Mouse (Mus musculus) lung, embryonic 14.5 days (tissue): Measurements from ENCODE around the gene Impg1. TPM values are rescaled to one million over a fixed set of nuclear protein-coding genes. Genes with fewer than 3 reads are reported as not detected.

ENCODE experiments used
- ATAC-seq: fragments of 200-750 bp; cut with Nextera tagmentation; 2 replicates; pipeline ENCODE4 v1.8.0; 2017; ENCODE audit warnings: mild to moderate bottlenecking, moderate TSS enrichment, moderate library complexity; ENCODE audit not compliant: insufficient read depth
- DNase-seq: peaks from one replicate; pipeline ENCODE4 v3.0.0-alpha.2; 2015
- H3K27ac ChIP-seq: fragments of 300-500 bp; sonication (generic); 2 replicates; pipeline ENCODE4 v1.5.1; 2014; ENCODE audit warnings: low read depth, mild to moderate bottlenecking, moderate library complexity
- H3K27me3 ChIP-seq: fragments of 300-500 bp; sonication (generic); 2 replicates; pipeline ENCODE4 v1.6.1; 2014; ENCODE audit warnings: low read length, control low read depth; ENCODE audit not compliant: insufficient read depth
- H3K36me3 ChIP-seq: fragments of 300-500 bp; sonication (generic); 2 replicates; pipeline ENCODE4 v1.6.1; 2014; ENCODE audit warnings: control low read depth; ENCODE audit not compliant: insufficient read depth
- H3K4me1 ChIP-seq: fragments of 300-500 bp; sonication (generic); 2 replicates; pipeline ENCODE4 v1.6.1; 2014; ENCODE audit warnings: antibody characterized with exemption, control low read depth; ENCODE audit not compliant: insufficient read depth
- H3K4me2 ChIP-seq: fragments of 300-500 bp; sonication (generic); 2 replicates; pipeline ENCODE4 v1.6.1; 2014; ENCODE audit warnings: mild to moderate bottlenecking
- H3K4me3 ChIP-seq: fragments of 300-500 bp; sonication (generic); 2 replicates; pipeline ENCODE4 v1.5.1; 2014; ENCODE audit warnings: low read depth, low read length
- H3K9ac ChIP-seq: fragments of 300-500 bp; sonication (generic); 2 replicates; pipeline ENCODE4 v1.6.1; 2014
- H3K9me3 ChIP-seq: fragments of 300-500 bp; sonication (generic); 2 replicates; pipeline ENCODE4 v1.6.1; 2016; ENCODE audit warnings: low read depth, low read length, control low read depth
- CTCF ChIP-seq: IDR thresholded peaks from 2 replicates; pipeline ENCODE4 v1.5.1; 2016; ENCODE audit warnings: antibody characterized with exemption, low read depth
- WGBS: fragments of 180-500 bp; shearing (Covaris S2); extraction: QIAGEN DNeasy Blood & Tissue Kit; methylation state at CpG from one replicate; pipeline ENCODE4 v1.1.7; 2014; 5-methylcytosine and 5-hydroxymethylcytosine counted together
- polyA plus RNA-seq: library from polyadenylated mRNA; unstranded; fragments of >200 nt; fragmentation: Nextera tagmentation; extraction: Ambion mirVana; gene quantifications from 2 replicates; pipeline ENCODE4 v1.2.1, GENCODE M21; 2014

Gene Impg1
- polyA plus RNA-seq, 1 experiment from 2014 or later: 0.05 TPM

DNA sequence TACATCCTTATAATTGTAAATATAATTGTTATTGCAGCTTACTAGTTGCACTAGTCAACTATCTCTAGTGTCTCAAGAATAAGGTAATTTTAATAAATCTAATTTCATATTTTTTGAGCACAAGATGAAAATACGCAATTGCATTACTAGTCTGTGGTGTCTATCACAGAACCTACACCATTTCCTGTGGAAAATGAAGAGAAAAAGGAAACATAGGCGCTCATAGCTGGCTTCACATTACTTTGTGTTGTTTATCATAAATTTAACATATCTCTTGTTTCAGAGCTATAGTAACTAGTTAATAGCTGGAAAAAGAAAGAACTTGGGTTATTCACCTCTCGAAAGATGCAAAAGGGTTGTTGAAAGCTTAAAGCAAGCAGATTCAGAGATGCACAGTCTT lies 182.9 kb downstream of the Impg1 start:
- no peak overlapping the region for H3K27ac ChIP-seq
- H3K36me3 ChIP-seq: peaks cover 7% of the 10 kb centered on the region; the same call in 1 of the 2 replicates
- H3K4me1 ChIP-seq: peaks cover 2% of the 10 kb centered on the region; the same call in 1 of the 2 replicates
- no peak overlapping the region for H3K4me2 ChIP-seq
- WGBS: 86% methylated on average over 3 of the region's 3 CpGs
- no peak overlapping the region for H3K4me3 ChIP-seq
- no peaks in the 10 kb centered on the region for H3K27me3 ChIP-seq
- no peak for TF ChIP-seq CTCF
- DNase-seq: no peak
- ATAC-seq: no peak
- H3K9ac ChIP-seq: no peak overlapping the region
- H3K9me3 ChIP-seq: peaks cover 3% of the 10 kb centered on the region; the same call in 1 of the 2 replicates

DNA sequence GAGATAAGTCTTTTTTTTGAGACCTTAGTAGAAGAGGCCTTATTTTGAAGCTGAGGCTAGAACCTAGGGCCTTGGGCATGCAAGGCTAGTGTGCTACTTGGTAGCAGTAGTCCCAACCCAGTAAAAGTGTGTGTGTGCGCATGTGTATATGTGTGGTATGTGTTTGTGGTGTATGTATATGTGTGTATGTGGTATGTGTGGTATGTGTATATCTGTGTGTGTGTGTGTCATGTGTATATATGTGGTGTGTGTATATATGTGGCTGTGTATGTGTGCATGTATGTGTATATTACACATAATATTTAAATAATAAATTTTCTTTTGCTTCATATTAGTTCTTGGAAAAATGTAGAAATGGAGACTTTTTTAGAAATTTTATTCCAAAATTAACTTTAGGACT lies 184.6 kb downstream of the Impg1 start:
- WGBS: 97% methylated on average over 1 of the region's 1 CpGs
- Histone ChIP-seq H3K9ac (no peak overlapping the region), H3K27me3 (no peaks in the 10 kb centered on the region), H3K27ac (no peak overlapping the region), H3K36me3 (peaks cover 13% of the 10 kb centered on the region; the same call in 1 of the 2 replicates), H3K9me3 (peaks cover 3% of the 10 kb centered on the region; the same call in 1 of the 2 replicates), H3K4me3 (no peak overlapping the region), H3K4me1 (peaks cover 16% of the 10 kb centered on the region), H3K4me2 (no peak overlapping the region)
- no peak for DNase-seq
- peak; percentile 54 for ATAC-seq
- no peak for TF ChIP-seq CTCF

DNA sequence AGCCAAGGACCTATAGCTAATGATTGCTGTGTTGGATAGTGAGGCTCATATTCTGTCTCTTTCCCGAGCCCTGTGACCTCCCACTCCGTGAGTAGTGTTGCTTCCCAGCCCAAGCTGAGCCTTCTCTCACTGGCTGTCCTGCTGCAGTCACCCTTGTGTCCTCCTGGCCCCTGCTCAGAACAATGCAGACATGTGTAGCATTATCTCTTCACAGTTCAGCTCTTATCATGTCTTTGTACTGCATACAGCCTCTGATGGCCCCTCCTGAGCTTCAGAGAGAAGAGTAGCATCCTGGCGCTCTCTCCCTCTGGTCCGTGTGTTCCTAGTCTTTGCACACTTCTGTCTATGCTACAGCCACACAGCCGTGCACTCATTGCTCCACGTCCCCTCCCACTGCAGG lies 187.5 kb downstream of the Impg1 start:
- Histone ChIP-seq H3K27ac (no peak overlapping the region), H3K27me3 (no peaks in the 10 kb centered on the region), H3K9me3 (no peaks in the 10 kb centered on the region), H3K4me2 (no peak overlapping the region), H3K9ac (no peak overlapping the region), H3K36me3 (0 out of 2 replicates have a peak, but pooled peaks cover 6% of the 10 kb centered on the region), H3K4me3 (no peak overlapping the region), H3K4me1 (peaks cover 16% of the 10 kb centered on the region)
- no peak for TF ChIP-seq CTCF
- WGBS: 58% methylated on average over 6 of the region's 6 CpGs
- ATAC-seq (no peak), DNase-seq (no peak)

DNA sequence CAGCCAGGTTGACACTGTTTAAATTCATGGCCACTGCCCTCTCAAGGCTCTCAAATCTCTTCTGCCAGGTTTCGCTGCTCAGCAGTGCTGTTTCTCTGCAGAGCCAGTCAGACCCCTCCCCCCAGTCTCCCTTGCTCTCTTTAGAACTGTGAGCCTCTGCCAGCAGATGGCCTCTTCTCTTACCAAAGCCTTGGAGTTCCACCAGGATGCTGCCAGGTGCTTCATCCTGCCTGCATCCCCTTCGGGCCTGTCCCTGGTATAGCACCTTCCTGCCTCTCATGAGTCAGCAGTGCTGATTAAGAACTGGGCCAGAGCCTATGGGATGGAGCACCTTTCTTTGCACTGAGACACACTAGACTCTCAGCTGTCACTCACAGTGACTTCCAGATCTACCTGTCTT lies 188.1 kb downstream of the Impg1 start:
- Histone ChIP-seq H3K9me3 (no peaks in the 10 kb centered on the region), H3K4me3 (no peak overlapping the region), H3K4me2 (no peak overlapping the region), H3K27me3 (no peaks in the 10 kb centered on the region), H3K9ac (no peak overlapping the region), H3K27ac (no peak overlapping the region), H3K36me3 (0 out of 2 replicates have a peak, but pooled peaks cover 6% of the 10 kb centered on the region), H3K4me1 (peaks cover 16% of the 10 kb centered on the region)
- no peak for DNase-seq
- no peak for ATAC-seq
- WGBS: 51% methylated on average over 2 of the region's 2 CpGs
- no peak for TF ChIP-seq CTCF

DNA sequence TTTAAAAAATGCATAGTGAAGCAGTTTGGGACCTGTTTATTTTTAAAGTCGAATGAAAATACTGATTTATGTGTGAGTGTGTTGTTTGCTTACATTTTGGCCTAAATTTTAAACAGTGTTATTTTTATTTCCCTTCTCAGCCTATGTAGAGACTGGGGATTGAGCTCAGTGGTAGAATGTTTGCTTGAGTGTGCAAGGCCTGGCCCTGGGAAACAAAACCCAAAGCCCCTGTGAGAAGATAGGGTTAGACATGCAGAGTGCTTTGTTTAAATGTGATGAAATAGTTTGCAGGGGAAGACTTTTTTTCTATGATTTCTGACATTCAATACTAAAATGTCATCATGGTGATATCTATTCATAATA lies 189.5 kb downstream of the Impg1 start:
- Histone ChIP-seq H3K9ac (no peak overlapping the region), H3K4me2 (no peak overlapping the region), H3K4me3 (no peak overlapping the region), H3K27me3 (no peaks in the 10 kb centered on the region), H3K4me1 (peaks cover 13% of the 10 kb centered on the region), H3K36me3 (0 out of 2 replicates have a peak, but pooled peaks cover 6% of the 10 kb centered on the region), H3K9me3 (no peaks in the 10 kb centered on the region), H3K27ac (peak overlapping the region; percentile 69)
- TF ChIP-seq CTCF: no peak
- WGBS: 41% methylated on average over 1 of the region's 1 CpGs
- ATAC-seq (peak; percentile 69), DNase-seq (no peak)

DNA sequence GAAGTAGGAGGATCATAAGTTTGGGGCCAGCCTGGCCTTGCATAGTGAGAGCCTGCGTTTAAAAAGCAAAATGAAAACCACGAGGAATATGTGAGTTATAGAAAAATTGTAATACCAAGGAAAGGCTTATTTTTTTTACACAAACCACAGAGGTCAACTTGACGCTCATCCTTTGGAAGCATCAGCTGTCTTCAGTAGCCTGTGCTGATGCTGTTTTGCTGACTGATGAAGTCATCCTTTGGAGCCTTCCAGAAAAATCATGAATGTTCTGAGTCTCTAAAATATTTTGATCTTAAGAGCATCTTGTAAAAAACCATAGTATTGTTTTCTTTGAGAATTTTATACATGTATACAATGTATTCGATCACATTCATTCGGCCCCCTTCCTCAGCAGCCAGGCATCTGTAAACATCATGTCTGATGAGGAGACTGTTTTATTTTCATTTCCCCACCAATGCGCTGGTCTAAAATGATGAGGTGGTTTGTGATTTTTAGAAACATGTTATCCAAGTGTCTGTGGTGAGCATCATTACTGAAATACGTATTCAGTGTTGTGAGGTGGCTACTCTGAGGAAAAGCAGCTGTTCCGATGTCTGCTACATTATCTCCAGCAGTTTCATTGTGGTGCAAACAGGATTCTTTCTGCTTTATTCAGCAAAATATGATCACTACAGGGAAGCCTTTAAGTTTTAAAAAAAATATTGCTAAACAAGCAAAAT lies 190.1 kb downstream of the Impg1 start:
- WGBS: 41% methylated on average over 8 of the region's 8 CpGs
- Histone ChIP-seq H3K36me3 (0 out of 2 replicates have a peak, but pooled peaks cover 6% of the 10 kb centered on the region), H3K4me2 (0 out of 2 replicates have a peak overlapping the region, but pooled peaks have one; percentile 4), H3K9me3 (no peaks in the 10 kb centered on the region), H3K4me1 (peaks cover 13% of the 10 kb centered on the region), H3K27me3 (no peaks in the 10 kb centered on the region), H3K27ac (peak overlapping the region; percentile 71), H3K9ac (no peak overlapping the region), H3K4me3 (no peak overlapping the region)
- peak; percentile 91 for DNase-seq
- TF ChIP-seq CTCF: no peak
- peak; percentile 93 for ATAC-seq

DNA sequence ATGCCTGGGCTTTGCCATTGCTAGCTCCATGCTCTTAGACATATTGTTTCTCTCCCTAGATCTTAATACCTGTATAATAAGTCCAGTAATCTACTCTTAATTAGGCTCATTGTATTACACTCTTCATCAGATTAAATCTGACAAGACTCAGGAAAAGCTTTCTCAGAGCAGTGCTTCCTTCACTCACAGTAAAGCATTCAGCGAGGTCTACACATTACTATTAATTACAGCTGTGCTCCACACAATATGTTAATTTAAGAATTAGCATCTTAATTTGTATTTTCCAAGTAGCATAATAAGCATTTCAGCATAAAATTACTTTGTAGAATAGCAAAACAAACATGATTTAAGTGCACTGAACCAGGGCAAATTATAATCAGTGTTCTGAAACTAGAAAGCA lies 192.3 kb downstream of the Impg1 start:
- Histone ChIP-seq H3K4me3 (no peak overlapping the region), H3K27ac (no peak overlapping the region), H3K4me2 (no peak overlapping the region), H3K36me3 (0 out of 2 replicates have a peak, but pooled peaks cover 6% of the 10 kb centered on the region), H3K9me3 (no peaks in the 10 kb centered on the region), H3K9ac (no peak overlapping the region), H3K27me3 (no peaks in the 10 kb centered on the region), H3K4me1 (peaks cover 13% of the 10 kb centered on the region)
- no peak for ATAC-seq
- 91% methylated on average over 1 of the region's 1 CpGs for WGBS
- no peak for TF ChIP-seq CTCF
- DNase-seq: no peak
